Mouse (Mus musculus): ENCODE measurements around the gene Taar7e.

GRCm38 (mm10) chr10:24026922-24027321 lies 10.5 kb upstream of the Taar7e start, which contains the start of gene Taar7d:
- no peak for TF ChIP-seq CTCF (conservative IDR thresholded peaks at IDR 0.05; ENCODE audit: low read length)
- TF ChIP-seq NANOG (IDR thresholded peaks at IDR 0.05; ENCODE audit: borderline replicate concordance, low read length), result no peak
